Mouse (Mus musculus): ENCODE data around the gene Man2b1.
"Not testable (repeated sequence)": the region's sequence is repeated elsewhere in the genome, so short reads cannot be mapped to it uniquely, and the experiment has no call there.

- not testable (repeated sequence) for TF ChIP-seq GATA1 (IDR thresholded peaks at IDR 0.05; ENCODE audit: borderline replicate concordance, low read length); FLI1 (IDR thresholded peaks at IDR 0.05; ENCODE audit: low read length)
Observed at GRCm38 (mm10) chr8:85082169-85082568, 901 bp upstream of the Man2b1 start.

Measured in megakaryocyte, embryonic 14.5 days (primary cell).